Mouse (Mus musculus) stomach, postnatal 0 days (tissue): ENCODE results near the gene Mtmr3.

ENCODE experiments used
- CTCF ChIP-seq: IDR thresholded peaks from 2 replicates; pipeline ENCODE4 v1.5.1; 2016; ENCODE audit warnings: antibody characterized with exemption, low read depth, mild to moderate bottlenecking, moderate library complexity
- EP300 ChIP-seq: optimal IDR thresholded peaks from 2 replicates; pipeline ENCODE3; 2016; ENCODE audit warnings: antibody characterized with exemption

DNA sequence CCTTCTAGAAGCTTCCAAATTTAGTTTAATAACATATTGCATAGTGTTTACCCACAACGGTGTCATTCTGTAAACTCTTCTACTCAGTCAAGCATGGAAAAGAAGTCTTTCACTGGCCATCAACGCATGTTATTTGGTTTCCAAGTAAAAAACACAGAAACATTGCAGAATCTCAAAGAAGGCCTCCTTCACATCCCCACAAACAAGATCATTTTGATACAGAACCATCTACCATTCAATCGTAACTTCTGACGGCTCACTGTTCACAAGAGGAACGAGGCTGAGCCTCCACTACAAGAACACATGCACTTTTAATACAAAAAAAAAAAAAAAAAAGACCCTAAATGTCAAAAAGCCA, 1.2 kb downstream of the Mtmr3 start:
- no peak for TF ChIP-seq EP300
- TF ChIP-seq CTCF, result no peak
